Mouse (Mus musculus): Measurements from ENCODE around the gene Cptp.

DNA sequence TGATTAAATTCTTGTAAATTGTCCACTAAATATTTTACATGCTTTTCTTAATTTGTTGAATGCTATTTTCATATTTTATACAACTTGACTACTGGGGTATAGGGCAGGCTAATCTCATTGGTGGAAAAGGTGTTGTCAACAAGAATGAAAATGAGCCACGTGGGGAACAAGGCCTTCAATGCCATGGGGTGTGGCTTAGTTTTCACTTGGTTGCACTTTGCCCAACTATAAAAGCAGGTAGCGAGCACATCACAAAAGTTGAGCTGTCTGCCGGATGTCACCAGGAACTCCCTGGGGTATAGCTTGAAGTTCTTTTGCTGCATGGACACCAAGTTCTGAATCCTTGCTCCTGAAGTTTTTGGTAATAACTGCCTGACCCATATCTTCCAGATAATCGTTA, 51.7 kb downstream of the Cptp start:
- TF ChIP-seq CTCF (IDR thresholded peaks at IDR 0.05; ENCODE audit: control insufficient read depth, insufficient read depth, low read length) (no peak), POLR2A (IDR thresholded peaks at IDR 0.05; ENCODE audit: borderline replicate concordance, control insufficient read depth, low read depth, low read length) (no peak)

All from bone marrow, adult 2 months (tissue).